ENCODE assay signal across 9 mouse cellular contexts in genomic region chr6:148555651-148556483, GRCm38 (mm10).
DNase-seq lines count a peak whose midpoint lies in the region; ATAC-seq and TF ChIP-seq lines count a peak whose summit lies in the region.
"Had no signal": no experiment of that assay in that cellular context is flagged by ENCODE, and none has a peak within 500 bp of the region (broad histone marks: within the 10 kb centered on the region; RNA-seq: fewer than 3 reads in every experiment).

No protein-coding gene starts in this region.

- H3K9me3 ChIP-seq in embryonic facial prominence, embryonic 14.5 days (ENCODE audit: control insufficient read depth, low read length): no peaks in the 10 kb centered on the region
- no peaks in the 10 kb centered on the region for H3K9me3 ChIP-seq in midbrain, embryonic 15.5 days
- H3K9me3 ChIP-seq: megakaryocyte, embryonic 14.5 days had no signal

- peak; percentile 27 for DNase-seq in layer of hippocampus, adult 11-12 months (ENCODE audit: low spot score)
- no peak for DNase-seq in layer of hippocampus, postnatal 10 days (ENCODE audit: low spot score in 2 of 2)
- peak; percentile 81 for DNase-seq in embryonic facial prominence, embryonic 14.5 days (ENCODE audit: low spot score)
- peak; percentile 51 to 66 for DNase-seq in frontal cortex, adult 2 months (ENCODE audit: extremely low spot score in 1 of 2, low spot score in 1 of 2)
- no peak for DNase-seq in thymus, adult 2 months
- DNase-seq: kidney, postnatal 14 days had no signal

- 37% methylated on average over 5 of the region's 5 CpGs for WGBS in embryonic facial prominence, embryonic 14.5 days
- 70% methylated on average over 5 of the region's 5 CpGs for WGBS in midbrain, embryonic 15.5 days
- 89% methylated on average over 5 of the region's 5 CpGs for WGBS in thymus, adult 2 months

- peaks cover 8% of the 10 kb centered on the region for H3K4me1 ChIP-seq in embryonic facial prominence, embryonic 14.5 days (ENCODE audit: control insufficient read depth, insufficient read depth, low read length)
- no peaks in the 10 kb centered on the region for H3K4me1 ChIP-seq in midbrain, embryonic 15.5 days
- no peaks in the 10 kb centered on the region for H3K4me1 ChIP-seq in thymus, adult 2 months (replicated peaks; ENCODE audit: control insufficient read depth, insufficient read depth, low read length)
- H3K4me1 ChIP-seq: megakaryocyte, embryonic 14.5 days had no signal

- H3K4me2 ChIP-seq in embryonic facial prominence, embryonic 14.5 days (ENCODE audit: low read depth, low read length): no peak overlapping the region
- H3K4me2 ChIP-seq in midbrain, embryonic 15.5 days: no peak overlapping the region

- ATAC-seq in embryonic facial prominence, embryonic 14.5 days (ENCODE audit: low read depth): peak; percentile 67
- peak; percentile 61; the same call in 1 of the 2 replicates for ATAC-seq in midbrain, embryonic 15.5 days (replicated peaks)
- no peak for ATAC-seq in activated CD4-positive, CD25-positive, alpha-beta regulatory T cell, adult 4 months

- H3K36me3 ChIP-seq in embryonic facial prominence, embryonic 14.5 days (ENCODE audit: control insufficient read depth, insufficient read depth, low read length): no peaks in the 10 kb centered on the region
- no peaks in the 10 kb centered on the region for H3K36me3 ChIP-seq in midbrain, embryonic 15.5 days (replicated peaks)
- no peaks in the 10 kb centered on the region for H3K36me3 ChIP-seq in thymus, adult 2 months (ENCODE audit: control insufficient read depth, insufficient read depth, low read length)

- H3K27ac ChIP-seq in embryonic facial prominence, embryonic 14.5 days (replicated peaks; ENCODE audit: low read depth, low read length): peak overlapping the region; percentile 79
- H3K27ac ChIP-seq in midbrain, embryonic 15.5 days: peak overlapping the region; percentile 57
- no peak overlapping the region for H3K27ac ChIP-seq in thymus, adult 2 months (ENCODE audit: control insufficient read depth, insufficient read depth, low read length)

- no peak overlapping the region for H3K4me3 ChIP-seq in embryonic facial prominence, embryonic 14.5 days (ENCODE audit: low read depth, low read length)
- no peak overlapping the region for H3K4me3 ChIP-seq in midbrain, embryonic 15.5 days
- no peak overlapping the region for H3K4me3 ChIP-seq in thymus, adult 2 months (ENCODE audit: control insufficient read depth, insufficient read depth, low read length)
- H3K4me3 ChIP-seq: megakaryocyte, embryonic 14.5 days had no signal

- no peak for TF ChIP-seq POLR2A in thymus, adult 2 months (IDR thresholded peaks at IDR 0.05; ENCODE audit: control insufficient read depth, extremely low read depth, insufficient read depth, low read length, poor library complexity)

- H3K27me3 ChIP-seq in embryonic facial prominence, embryonic 14.5 days (replicated peaks; ENCODE audit: control insufficient read depth, insufficient read depth, low read length): no peaks in the 10 kb centered on the region
- H3K27me3 ChIP-seq in midbrain, embryonic 15.5 days (replicated peaks): no peaks in the 10 kb centered on the region
- H3K27me3 ChIP-seq in thymus, adult 2 months (ENCODE audit: control insufficient read depth, insufficient read depth, low read length): no peaks in the 10 kb centered on the region
- H3K27me3 ChIP-seq: megakaryocyte, embryonic 14.5 days had no signal

- H3K9ac ChIP-seq in embryonic facial prominence, embryonic 14.5 days (ENCODE audit: low read depth, low read length): no peak overlapping the region; the same call in 1 of the 2 replicates
- no peak overlapping the region for H3K9ac ChIP-seq in midbrain, embryonic 15.5 days

- TF ChIP-seq CTCF in thymus, adult 2 months (IDR thresholded peaks at IDR 0.05; ENCODE audit: borderline replicate concordance, control insufficient read depth, extremely low read depth, insufficient read depth, low read length, poor library complexity): no peak

Comparison
In these comparisons a context has a peak if more than half of its experiments do, and no peak if none do; other contexts are left out.
1. DNase-seq: peak in layer of hippocampus, adult 11-12 months (single experiment), embryonic facial prominence, embryonic 14.5 days (single experiment) and frontal cortex, adult 2 months (2 of 2); none in layer of hippocampus, postnatal 10 days (0 of 2) and thymus, adult 2 months (single experiment).